21 mouse cellular contexts compared by ENCODE assay signal in genomic region chr11:77259441-77259840, GRCm38 (mm10). TPM values are rescaled to one million over a fixed set of nuclear protein-coding genes. Genes with fewer than 3 reads are reported as not detected.
A peak's percentile ranks its signal among the peaks of the same experiment; 100 is the strongest.
DNase-seq lines count a peak whose midpoint lies in the region; ATAC-seq and TF ChIP-seq lines count a peak whose summit lies in the region.
"Had no signal": no experiment of that assay in that cellular context is flagged by ENCODE, and none has a peak within 500 bp of the region (broad histone marks: within the 10 kb centered on the region; RNA-seq: fewer than 3 reads in every experiment).

No protein-coding gene starts in this region.

- TF ChIP-seq POLR2A in heart, adult 2 months (IDR thresholded peaks at IDR 0.05; ENCODE audit: insufficient read depth, low read depth, low read length) = no peak

- no peaks in the 10 kb centered on the region for H3K9me3 ChIP-seq in heart, embryonic 11.5 days (replicated peaks; ENCODE audit: control insufficient read depth, low read length)
- H3K9me3 ChIP-seq in embryonic facial prominence, embryonic 14.5 days (ENCODE audit: control insufficient read depth, low read length) = no peaks in the 10 kb centered on the region
- H3K9me3 ChIP-seq: hindbrain, embryonic 10.5 days; intestine, embryonic 15.5 days; kidney, embryonic 15.5 days; liver, embryonic 15.5 days; midbrain, embryonic 12.5 days had no signal

- ATAC-seq in heart, embryonic 11.5 days (replicated peaks; ENCODE audit: insufficient number of reproducible peaks, low FRiP score, low TSS enrichment) = no peak
- ATAC-seq in embryonic facial prominence, embryonic 14.5 days (ENCODE audit: low read depth) = no peak
- ATAC-seq: forebrain, embryonic 16.5 days; hindbrain, embryonic 16.5 days; intestine, embryonic 15.5 days had no signal

- no peaks in the 10 kb centered on the region for H3K79me2 ChIP-seq in heart, adult 2 months (replicated peaks; ENCODE audit: control insufficient read depth, insufficient read depth, low read length)

- H3K4me1 ChIP-seq in heart, adult 2 months (ENCODE audit: control insufficient read depth, insufficient read depth, low read length) = peaks cover 2% of the 10 kb centered on the region; the same call in 1 of the 2 replicates
- no peaks in the 10 kb centered on the region for H3K4me1 ChIP-seq in heart, embryonic 11.5 days (ENCODE audit: control insufficient read depth, insufficient read depth, low read length)
- H3K4me1 ChIP-seq in embryonic facial prominence, embryonic 14.5 days (ENCODE audit: control insufficient read depth, insufficient read depth, low read length) = no peaks in the 10 kb centered on the region
- H3K4me1 ChIP-seq: hindbrain, embryonic 10.5 days; intestine, embryonic 15.5 days; liver, embryonic 15.5 days; midbrain, embryonic 12.5 days had no signal

- no peak for TF ChIP-seq CTCF in heart, adult 2 months (IDR thresholded peaks at IDR 0.05)
- no peak for TF ChIP-seq CTCF in layer of hippocampus, adult 2 months (conservative IDR thresholded peaks at IDR 0.05)

- 0 out of 2 replicates have a peak, but pooled peaks cover 2% of the 10 kb centered on the region for H3K36me3 ChIP-seq in heart, adult 2 months (ENCODE audit: control insufficient read depth, insufficient read depth, low read length)
- H3K36me3 ChIP-seq in heart, embryonic 11.5 days (ENCODE audit: control insufficient read depth, insufficient read depth, low read length) = no peaks in the 10 kb centered on the region
- H3K36me3 ChIP-seq in embryonic facial prominence, embryonic 14.5 days (ENCODE audit: control insufficient read depth, insufficient read depth, low read length) = no peaks in the 10 kb centered on the region
- H3K36me3 ChIP-seq: hindbrain, embryonic 10.5 days; intestine, embryonic 15.5 days; kidney, embryonic 15.5 days; liver, embryonic 15.5 days; midbrain, embryonic 12.5 days had no signal

- no peak overlapping the region for H3K4me2 ChIP-seq in heart, embryonic 11.5 days
- no peak overlapping the region for H3K4me2 ChIP-seq in embryonic facial prominence, embryonic 14.5 days (ENCODE audit: low read depth, low read length)
- H3K4me2 ChIP-seq: intestine, embryonic 15.5 days; kidney, embryonic 15.5 days; liver, embryonic 15.5 days; midbrain, embryonic 12.5 days had no signal

- no peak overlapping the region for H3K4me3 ChIP-seq in heart, adult 2 months
- no peak overlapping the region for H3K4me3 ChIP-seq in heart, embryonic 11.5 days (ENCODE audit: low read depth, low read length)
- no peak overlapping the region for H3K4me3 ChIP-seq in embryonic facial prominence, embryonic 14.5 days (ENCODE audit: low read depth, low read length)
- no peak overlapping the region for H3K4me3 ChIP-seq in layer of hippocampus, adult 2 months
- H3K4me3 ChIP-seq: hindbrain, embryonic 10.5 days; intestine, embryonic 15.5 days; kidney, embryonic 15.5 days; liver, embryonic 15.5 days; midbrain, embryonic 12.5 days had no signal

- TF ChIP-seq EP300 in heart, adult 2 months (IDR thresholded peaks at IDR 0.05; ENCODE audit: insufficient read depth, low read depth, low read length) = no peak

- H3K27ac ChIP-seq in heart, adult 2 months = peak overlapping the region; percentile 57
- no peak overlapping the region for H3K27ac ChIP-seq in heart, embryonic 11.5 days (ENCODE audit: low read depth, low read length)
- H3K27ac ChIP-seq in embryonic facial prominence, embryonic 14.5 days (replicated peaks; ENCODE audit: low read depth, low read length) = no peak overlapping the region
- H3K27ac ChIP-seq in layer of hippocampus, adult 2 months = no peak overlapping the region
- H3K27ac ChIP-seq: hindbrain, embryonic 10.5 days; intestine, embryonic 15.5 days; kidney, embryonic 15.5 days; liver, embryonic 15.5 days; midbrain, embryonic 12.5 days had no signal

- no peak for DNase-seq in heart, adult 2 months
- DNase-seq in lung, postnatal 25 days (ENCODE audit: low spot score) = peak; percentile 2
- no peak for DNase-seq in lung, adult 18-20 months
- peak; percentile 51 for DNase-seq in embryonic facial prominence, embryonic 14.5 days (ENCODE audit: low spot score)
- DNase-seq in mesoderm, embryonic 11.5 days (ENCODE audit: low read depth, low spot score) = peak; percentile 3
- no peak for DNase-seq in right cerebral cortex, postnatal 14 days
- no peak for DNase-seq in layer of hippocampus, adult 2 months (ENCODE audit: low spot score in 2 of 2)
- DNase-seq: adrenal gland, postnatal 14 days; cerebellum, adult 2 months; cerebellum, postnatal 25 days; kidney, postnatal 4 days; layer of hippocampus, adult 9-11 months; liver had no signal

- H3K27me3 ChIP-seq in heart, adult 2 months (ENCODE audit: control insufficient read depth, insufficient read depth, low read length) = no peaks in the 10 kb centered on the region
- no peaks in the 10 kb centered on the region for H3K27me3 ChIP-seq in heart, embryonic 11.5 days (ENCODE audit: control insufficient read depth, insufficient read depth, low read length)
- no peaks in the 10 kb centered on the region for H3K27me3 ChIP-seq in embryonic facial prominence, embryonic 14.5 days (replicated peaks; ENCODE audit: control insufficient read depth, insufficient read depth, low read length)
- H3K27me3 ChIP-seq: intestine, embryonic 15.5 days; kidney, embryonic 15.5 days; liver, embryonic 15.5 days; midbrain, embryonic 12.5 days had no signal

- WGBS in heart, adult 2 months = 39% methylated on average over 2 of the region's 2 CpGs
- WGBS in heart, embryonic 11.5 days (ENCODE audit: insufficient replicate concordance) = 65% methylated on average over 2 of the region's 2 CpGs
- whole genome bisulfite sequencing in embryonic facial prominence, embryonic 14.5 days = 11% methylated on average over 2 of the region's 2 CpGs

- H3K9ac ChIP-seq in heart, adult 2 months (ENCODE audit: low read depth, low read length) = no peak overlapping the region
- no peak overlapping the region for H3K9ac ChIP-seq in heart, embryonic 11.5 days (ENCODE audit: low read depth, low read length)
- no peak overlapping the region for H3K9ac ChIP-seq in embryonic facial prominence, embryonic 14.5 days (ENCODE audit: low read depth, low read length)
- H3K9ac ChIP-seq: intestine, embryonic 15.5 days; kidney, embryonic 15.5 days; liver, embryonic 15.5 days; midbrain, embryonic 12.5 days had no signal

- intact Hi-C loops in heart, adult 2 months (cut with DNase I) = no loop called here

RNA-seq across cellular contexts. Expression of gene Ssh2, which starts 43.4 kb away (rescaled TPM):
- total RNA-seq in heart, adult 2 months (2021) = 10 to 100 TPM; 73.7 to 76.5 TPM
- 22.6 and 42.0 TPM in 2 replicates for polyA plus RNA-seq in heart, adult 2 months (2012; rRNA removed)
- 22.8 and 25.7 TPM in 2 replicates for polyA plus RNA-seq in heart, embryonic 11.5 days (2014; fragmentation: Nextera tagmentation; extraction: Ambion mirVana)
- 11.3 and 11.9 TPM in 2 replicates for polyA plus RNA-seq in embryonic facial prominence, embryonic 14.5 days (2014; fragmentation: Nextera tagmentation; extraction: Ambion mirVana)
- total RNA-seq in layer of hippocampus, adult 2 months (2021) = 10 to 100 TPM; 33.6 to 35.9 TPM

Comparison
In these comparisons a context has a peak if more than half of its experiments do, and no peak if none do; other contexts are left out.
1. DNase-seq: peak in lung, postnatal 25 days (single experiment), embryonic facial prominence, embryonic 14.5 days (single experiment) and mesoderm, embryonic 11.5 days (single experiment); none in heart, adult 2 months (0 of 2), lung, adult 18-20 months (0 of 2), right cerebral cortex, postnatal 14 days (single experiment) and layer of hippocampus, adult 2 months (0 of 2).